9 mouse cellular contexts compared by ENCODE assay signal in the genomic region with DNA sequence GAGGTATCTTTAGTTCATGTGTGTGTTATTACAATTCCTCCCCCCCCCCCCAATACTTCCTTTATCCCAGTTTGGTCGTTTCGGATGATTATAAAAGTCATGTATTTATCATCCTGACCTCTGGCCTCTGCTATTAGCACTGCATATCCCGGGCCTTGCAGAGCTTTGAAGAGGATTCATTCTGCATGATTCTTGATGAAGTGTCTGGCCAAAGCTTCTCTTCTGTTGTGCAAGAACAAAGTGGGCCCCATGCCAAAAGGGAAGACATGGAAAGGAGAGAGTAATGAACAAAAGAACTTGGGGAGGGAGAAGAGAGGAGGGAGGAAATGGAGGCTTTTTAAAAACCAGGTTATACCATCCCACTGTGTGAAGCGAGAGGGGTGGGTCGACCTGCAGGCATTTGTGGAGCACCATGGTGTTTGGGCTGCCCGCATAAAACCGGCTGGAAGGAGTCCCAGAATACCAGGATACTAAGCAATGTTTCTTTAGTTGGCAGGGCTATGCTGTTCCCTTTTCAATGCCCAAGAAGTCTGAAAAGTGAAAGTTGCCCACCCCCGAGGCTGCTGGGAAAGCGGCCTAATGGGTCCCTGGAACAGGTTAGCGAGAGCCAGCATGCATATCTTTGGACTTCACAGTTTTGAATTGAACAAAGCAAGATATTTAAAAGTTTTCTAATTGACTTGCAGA.
DNase-seq lines count a peak whose midpoint lies in the region; ATAC-seq and TF ChIP-seq lines count a peak whose summit lies in the region.
"Had no signal": no experiment of that assay in that cellular context is flagged by ENCODE, and none has a peak within 500 bp of the region (broad histone marks: within the 10 kb centered on the region; RNA-seq: fewer than 3 reads in every experiment).

No protein-coding gene starts in this region.

- H3K4me2 ChIP-seq in forebrain, embryonic 14.5 days (ENCODE audit: low read length), result no peak overlapping the region
- H3K4me2 ChIP-seq in forebrain, embryonic 12.5 days, result no peak overlapping the region
- no peak overlapping the region for H3K4me2 ChIP-seq in midbrain, embryonic 14.5 days (ENCODE audit: low read length)
- no peak overlapping the region for H3K4me2 ChIP-seq in midbrain, embryonic 11.5 days

- H3K36me3 ChIP-seq in forebrain, embryonic 14.5 days (ENCODE audit: control insufficient read depth, insufficient read depth, low read length), result no peaks in the 10 kb centered on the region
- no peaks in the 10 kb centered on the region for H3K36me3 ChIP-seq in forebrain, embryonic 12.5 days (replicated peaks)
- H3K36me3 ChIP-seq in midbrain, embryonic 14.5 days (ENCODE audit: control insufficient read depth, insufficient read depth, low read length), result no peaks in the 10 kb centered on the region
- no peaks in the 10 kb centered on the region for H3K36me3 ChIP-seq in midbrain, embryonic 11.5 days (ENCODE audit: control insufficient read depth, insufficient read depth, low read length)
- no peaks in the 10 kb centered on the region for H3K36me3 ChIP-seq in thymus, adult 2 months (ENCODE audit: control insufficient read depth, insufficient read depth, low read length)

- TF ChIP-seq POLR2A in thymus, adult 2 months (IDR thresholded peaks at IDR 0.05; ENCODE audit: control insufficient read depth, extremely low read depth, insufficient read depth, low read length, poor library complexity), result no peak

- peak; percentile 76 for ATAC-seq in forebrain, embryonic 14.5 days
- no peak; the same call in 1 of the 2 replicates for ATAC-seq in forebrain, embryonic 12.5 days (ENCODE audit: low FRiP score)
- peak; percentile 55 for ATAC-seq in midbrain, embryonic 14.5 days (ENCODE audit: low FRiP score, low TSS enrichment)
- no peak for ATAC-seq in midbrain, embryonic 11.5 days (ENCODE audit: low FRiP score)
- ATAC-seq in erythroid progenitor cell, adult 5-6 weeks (replicated peaks; ENCODE audit: low FRiP score, poor library complexity, severe bottlenecking), result no peak

- no peak overlapping the region for H3K4me3 ChIP-seq in forebrain, embryonic 14.5 days (ENCODE audit: low read depth, low read length)
- no peak overlapping the region for H3K4me3 ChIP-seq in forebrain, embryonic 12.5 days (replicated peaks)
- H3K4me3 ChIP-seq in midbrain, embryonic 14.5 days (replicated peaks; ENCODE audit: low read depth, low read length), result no peak overlapping the region
- H3K4me3 ChIP-seq in midbrain, embryonic 11.5 days (ENCODE audit: low read depth, low read length), result no peak overlapping the region
- no peak overlapping the region for H3K4me3 ChIP-seq in thymus, adult 2 months (ENCODE audit: control insufficient read depth, insufficient read depth, low read length)
- H3K4me3 ChIP-seq: myocyte had no signal

- H3K9me3 ChIP-seq in forebrain, embryonic 14.5 days (replicated peaks; ENCODE audit: control insufficient read depth, low read length), result no peaks in the 10 kb centered on the region
- no peaks in the 10 kb centered on the region for H3K9me3 ChIP-seq in forebrain, embryonic 12.5 days
- no peaks in the 10 kb centered on the region for H3K9me3 ChIP-seq in midbrain, embryonic 14.5 days (ENCODE audit: control insufficient read depth, low read length)
- H3K9me3 ChIP-seq in midbrain, embryonic 11.5 days (ENCODE audit: control insufficient read depth, low read length), result no peaks in the 10 kb centered on the region

- H3K9ac ChIP-seq in forebrain, embryonic 14.5 days (ENCODE audit: low read length), result no peak overlapping the region
- H3K9ac ChIP-seq in forebrain, embryonic 12.5 days, result no peak overlapping the region
- no peak overlapping the region for H3K9ac ChIP-seq in midbrain, embryonic 14.5 days (replicated peaks; ENCODE audit: low read length)
- no peak overlapping the region for H3K9ac ChIP-seq in midbrain, embryonic 11.5 days (ENCODE audit: low read length)

- H3K4me1 ChIP-seq in forebrain, embryonic 14.5 days (ENCODE audit: control insufficient read depth, insufficient read depth, low read length), result peaks cover 17% of the 10 kb centered on the region
- H3K4me1 ChIP-seq in forebrain, embryonic 12.5 days, result peaks cover 4% of the 10 kb centered on the region
- no peaks in the 10 kb centered on the region for H3K4me1 ChIP-seq in midbrain, embryonic 14.5 days (ENCODE audit: control insufficient read depth, insufficient read depth, low read length)
- H3K4me1 ChIP-seq in midbrain, embryonic 11.5 days (ENCODE audit: control insufficient read depth, insufficient read depth, low read length), result no peaks in the 10 kb centered on the region
- peaks cover 2% of the 10 kb centered on the region; the same call in 1 of the 2 replicates for H3K4me1 ChIP-seq in thymus, adult 2 months (replicated peaks; ENCODE audit: control insufficient read depth, insufficient read depth, low read length)

- peak; percentile 84 for DNase-seq in forebrain, embryonic 14.5 days (ENCODE audit: low spot score)
- DNase-seq in midbrain, embryonic 14.5 days, result peak; percentile 32
- no peak for DNase-seq in midbrain, embryonic 11.5 days (ENCODE audit: low spot score, missing footprints)
- DNase-seq in layer of hippocampus, adult 9-11 months, result peak; percentile 50
- DNase-seq in ovary, adult 18-20 months (ENCODE audit: low spot score), result peak; percentile 17
- no peak for DNase-seq in thymus, adult 2 months

- TF ChIP-seq CTCF in thymus, adult 2 months (IDR thresholded peaks at IDR 0.05; ENCODE audit: borderline replicate concordance, control insufficient read depth, extremely low read depth, insufficient read depth, low read length, poor library complexity), result no peak

- WGBS in forebrain, embryonic 14.5 days, result 38% methylated on average over 10 of the region's 10 CpGs
- 76% methylated on average over 10 of the region's 10 CpGs for WGBS in forebrain, embryonic 12.5 days
- WGBS in midbrain, embryonic 14.5 days, result 81% methylated on average over 10 of the region's 10 CpGs
- 86% methylated on average over 10 of the region's 10 CpGs for WGBS in midbrain, embryonic 11.5 days
- 92% methylated on average over 10 of the region's 10 CpGs for WGBS in thymus, adult 2 months

- H3K27ac ChIP-seq in forebrain, embryonic 14.5 days (ENCODE audit: low read depth, low read length), result no peak overlapping the region
- no peak overlapping the region for H3K27ac ChIP-seq in forebrain, embryonic 12.5 days
- no peak overlapping the region for H3K27ac ChIP-seq in midbrain, embryonic 14.5 days (replicated peaks; ENCODE audit: low read depth, low read length)
- no peak overlapping the region for H3K27ac ChIP-seq in midbrain, embryonic 11.5 days (ENCODE audit: low read depth, low read length)
- H3K27ac ChIP-seq in thymus, adult 2 months (ENCODE audit: control insufficient read depth, insufficient read depth, low read length), result no peak overlapping the region

- H3K27me3 ChIP-seq in forebrain, embryonic 14.5 days (replicated peaks; ENCODE audit: control insufficient read depth, insufficient read depth, low read length), result no peaks in the 10 kb centered on the region
- no peaks in the 10 kb centered on the region; the same call in 1 of the 2 replicates for H3K27me3 ChIP-seq in forebrain, embryonic 12.5 days
- no peaks in the 10 kb centered on the region; the same call in 1 of the 2 replicates for H3K27me3 ChIP-seq in midbrain, embryonic 14.5 days (ENCODE audit: control insufficient read depth, insufficient read depth, low read length)
- H3K27me3 ChIP-seq in midbrain, embryonic 11.5 days (ENCODE audit: control insufficient read depth, insufficient read depth, low read length), result no peaks in the 10 kb centered on the region
- no peaks in the 10 kb centered on the region for H3K27me3 ChIP-seq in thymus, adult 2 months (ENCODE audit: control insufficient read depth, insufficient read depth, low read length)

Comparison
In these comparisons a context has a peak if more than half of its experiments do, and no peak if none do; other contexts are left out.
1. ATAC-seq: peak in forebrain, embryonic 14.5 days (single experiment) and midbrain, embryonic 14.5 days (single experiment); none in forebrain, embryonic 12.5 days (single experiment), midbrain, embryonic 11.5 days (single experiment) and erythroid progenitor cell, adult 5-6 weeks (single experiment).
2. DNase-seq: peak in forebrain, embryonic 14.5 days (single experiment), midbrain, embryonic 14.5 days (single experiment), layer of hippocampus, adult 9-11 months (single experiment) and ovary, adult 18-20 months (single experiment); none in midbrain, embryonic 11.5 days (single experiment) and thymus, adult 2 months (single experiment).